Mouse (Mus musculus): Measurements from ENCODE around the gene 1700016D06Rik.

The 1700016D06Rik gene

DNA sequence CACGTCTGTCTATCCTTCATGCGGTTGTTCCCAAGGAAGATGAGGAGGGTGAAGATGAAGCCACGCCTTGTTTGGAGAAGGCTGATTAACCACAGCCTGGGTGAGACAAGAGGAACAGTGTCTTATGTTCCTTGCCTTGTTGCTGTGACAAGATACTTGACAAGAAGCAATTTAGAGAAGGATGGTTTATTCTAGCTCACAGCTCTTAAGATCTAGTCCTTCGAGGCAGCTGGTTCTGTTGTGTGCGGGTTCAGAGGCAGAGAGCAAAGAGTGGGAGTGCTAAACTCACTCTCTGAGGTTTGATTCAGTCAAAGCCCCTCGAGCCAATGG is at the start of gene 1700016D06Rik:
TSS of gene 1700016D06Rik (minus strand) at position 31 of the 330 bp plus-strand sequence.
- in situ Hi-C loops (cut with MseI, MboI), result no loop called here

DNA sequence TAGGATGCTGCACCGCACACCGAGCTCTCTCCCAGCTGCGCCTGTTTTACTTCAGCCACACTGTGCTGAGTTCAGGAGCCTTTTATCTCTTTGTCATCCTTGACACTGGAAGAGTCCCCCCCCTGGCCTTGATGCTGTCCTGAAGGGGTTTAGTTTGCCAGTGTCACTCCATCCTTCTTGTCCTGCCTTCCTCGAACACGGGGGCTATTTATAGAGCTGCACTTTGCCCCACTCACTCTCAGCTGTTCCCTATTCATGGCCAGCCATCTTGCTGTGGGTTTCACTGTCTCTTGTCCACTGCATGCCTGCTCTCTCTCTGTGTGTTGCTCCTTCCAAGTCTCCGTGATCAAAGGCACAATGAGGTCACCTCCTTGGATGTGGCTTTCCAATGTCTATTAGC is 48.6 kb upstream of the 1700016D06Rik start:
- in situ Hi-C loops (cut with MseI, MboI), result loop anchor here in 1 of 2 experiments (10.0 kb wide), 1 partner anchor 175 kb away; no protein-coding TSS in a partner anchor

DNA sequence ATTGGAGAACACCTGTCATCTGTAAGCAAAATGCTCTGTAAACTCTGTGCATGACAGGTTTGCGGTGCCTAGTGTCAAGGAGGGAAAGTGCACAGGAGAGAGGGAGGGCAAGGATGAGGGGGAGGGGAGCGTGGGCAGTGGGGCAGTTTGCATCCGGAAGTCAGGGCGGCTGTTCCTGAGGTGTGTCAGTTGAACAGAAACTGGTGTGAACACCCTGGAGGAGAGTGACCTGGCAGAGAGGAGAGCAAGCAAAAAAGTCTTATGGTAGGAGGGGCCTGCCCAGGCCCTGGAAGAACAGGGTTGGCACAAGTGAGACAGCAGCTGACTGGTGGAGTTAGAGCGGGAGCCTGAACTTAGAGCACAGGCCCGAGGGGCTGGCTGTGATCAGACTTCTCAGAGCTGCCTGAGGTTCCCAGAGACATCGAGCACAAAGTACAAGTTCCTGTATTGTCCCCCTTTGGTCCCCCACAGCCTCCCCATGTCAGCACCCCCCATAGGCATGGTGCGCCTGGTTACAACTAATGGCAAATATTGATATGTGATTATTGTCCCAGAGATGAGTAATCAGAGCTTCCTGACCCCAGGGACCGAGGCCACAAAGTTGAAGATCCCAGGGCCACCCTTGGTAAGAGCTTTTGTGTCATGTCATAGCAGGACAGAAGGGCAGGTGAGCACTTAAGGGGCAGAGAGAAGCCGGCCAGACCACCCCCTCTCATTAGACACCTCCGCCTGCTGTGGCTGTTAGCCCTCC is 46.2 kb upstream of the 1700016D06Rik start:
- in situ Hi-C loops (cut with MseI, MboI), result loop anchor here in 1 of 2 experiments (10.0 kb wide), 1 partner anchor 178 kb away; no protein-coding TSS in a partner anchor

DNA sequence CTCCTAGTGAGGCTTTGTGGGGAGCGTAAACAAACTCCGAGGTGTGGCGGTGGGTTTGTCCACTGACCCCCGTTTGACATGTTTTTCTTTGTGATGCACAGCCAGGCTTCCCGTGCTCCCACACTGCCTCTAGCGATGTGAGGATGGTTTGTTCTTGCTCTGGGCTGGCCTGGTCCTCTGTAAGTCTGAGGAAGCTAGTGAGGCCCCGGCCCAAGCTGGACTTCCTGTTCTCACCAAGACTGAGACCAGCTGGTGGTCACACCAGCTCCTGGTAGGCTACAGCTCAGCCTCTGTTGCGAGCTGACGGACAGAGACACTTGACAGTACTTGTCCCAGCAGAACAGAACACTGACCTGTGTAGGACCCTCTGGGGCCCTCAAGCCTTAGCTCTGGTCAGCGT is 42.7 kb upstream of the 1700016D06Rik start:
- in situ Hi-C loops (cut with MseI, MboI), result loop anchor here in 1 of 2 experiments (10.0 kb wide), 1 partner anchor 181 kb away; no protein-coding TSS in a partner anchor

DNA sequence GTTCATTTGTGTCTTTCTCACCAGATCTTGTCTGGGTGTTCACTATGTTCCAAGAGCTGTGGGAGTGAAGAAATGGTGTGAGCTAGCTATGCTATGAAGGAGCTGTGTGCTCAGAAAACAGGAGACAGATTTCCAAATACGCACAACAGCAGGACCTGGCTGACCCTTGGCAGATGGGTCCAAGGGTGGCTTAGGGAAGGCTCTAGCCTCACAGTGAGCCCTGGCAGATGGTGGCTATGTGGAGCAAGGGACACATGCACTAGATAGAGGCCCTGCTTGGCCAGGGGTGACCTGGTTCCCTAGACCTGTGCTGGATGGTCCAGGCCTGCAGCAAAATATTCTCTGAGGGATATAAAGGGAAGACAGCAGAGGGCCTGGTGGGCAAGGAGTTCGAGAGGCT is 40.0 kb upstream of the 1700016D06Rik start:
- in situ Hi-C loops (cut with MseI, MboI), result loop anchor here in 1 of 2 experiments (10.0 kb wide), 1 partner anchor 184 kb away; no protein-coding TSS in a partner anchor

DNA sequence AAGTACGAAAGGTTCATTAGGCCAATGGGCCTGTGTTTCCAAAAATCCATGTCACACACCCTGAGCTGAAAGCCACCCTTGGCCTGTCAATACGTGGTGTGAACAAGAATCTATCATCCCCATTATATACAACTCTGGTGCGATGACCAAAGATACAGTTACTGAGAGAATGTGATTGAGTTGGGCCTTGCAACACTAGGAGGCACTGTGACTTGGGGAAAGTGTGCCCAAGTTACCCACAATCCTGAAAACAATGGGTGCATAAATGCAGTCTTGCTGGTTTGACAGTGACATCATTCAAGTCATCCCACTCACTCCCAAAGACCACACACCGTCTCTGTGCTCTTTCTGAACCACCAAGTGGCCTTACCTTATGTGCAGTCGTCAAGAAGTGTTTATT is 38.2 kb upstream of the 1700016D06Rik start:
- in situ Hi-C loops (cut with MseI, MboI), result no loop called here

DNA sequence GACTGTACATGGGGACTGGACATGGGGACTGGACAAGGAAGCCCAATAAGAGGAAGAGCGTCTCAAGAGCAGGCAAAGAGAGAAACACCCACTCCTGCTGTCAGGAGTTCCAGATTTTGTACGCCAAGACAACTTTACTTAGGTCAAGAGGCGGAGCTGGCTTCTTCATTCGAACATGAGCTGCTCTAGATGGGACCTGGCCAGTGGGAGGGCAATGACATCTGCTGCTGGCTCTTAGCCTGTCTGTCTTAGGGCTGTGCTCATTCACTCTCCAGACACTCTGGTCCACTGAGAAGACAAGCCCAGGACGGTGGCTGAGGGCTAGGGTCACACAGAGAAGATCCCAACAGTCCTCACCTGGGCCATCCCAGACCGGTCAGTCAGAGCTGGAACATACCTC is 36.2 kb upstream of the 1700016D06Rik start:
- in situ Hi-C loops (cut with MseI, MboI), result no loop called here

DNA sequence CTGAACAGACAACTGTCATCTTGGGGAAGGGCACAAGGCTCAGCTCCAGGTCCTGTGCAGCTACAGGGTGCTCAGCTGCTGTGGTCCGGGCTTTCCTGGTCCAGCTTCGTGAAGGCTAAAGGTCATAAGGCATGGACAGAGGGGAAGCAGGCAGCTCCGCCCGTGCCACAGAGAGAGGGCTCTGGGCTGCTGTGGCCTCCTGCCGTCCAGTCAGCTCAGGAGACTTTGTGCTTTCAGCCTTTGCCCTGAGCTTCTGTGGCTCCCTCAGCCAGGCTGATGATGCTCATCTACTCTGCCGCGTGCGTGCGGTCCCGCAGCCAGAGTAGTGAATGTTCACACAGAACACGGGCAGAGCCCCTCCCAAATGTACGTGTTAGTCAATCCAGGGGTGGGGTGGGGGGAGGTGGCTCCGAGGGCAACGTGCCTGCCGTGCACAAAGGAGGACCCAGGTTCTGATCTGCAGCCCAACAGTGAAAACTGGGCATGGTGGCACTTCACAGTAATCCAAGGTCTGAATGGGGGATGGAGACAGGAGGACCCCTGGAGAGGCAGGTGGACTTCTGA is 34.9 kb upstream of the 1700016D06Rik start:
- in situ Hi-C loops (cut with MseI, MboI), result no loop called here

DNA sequence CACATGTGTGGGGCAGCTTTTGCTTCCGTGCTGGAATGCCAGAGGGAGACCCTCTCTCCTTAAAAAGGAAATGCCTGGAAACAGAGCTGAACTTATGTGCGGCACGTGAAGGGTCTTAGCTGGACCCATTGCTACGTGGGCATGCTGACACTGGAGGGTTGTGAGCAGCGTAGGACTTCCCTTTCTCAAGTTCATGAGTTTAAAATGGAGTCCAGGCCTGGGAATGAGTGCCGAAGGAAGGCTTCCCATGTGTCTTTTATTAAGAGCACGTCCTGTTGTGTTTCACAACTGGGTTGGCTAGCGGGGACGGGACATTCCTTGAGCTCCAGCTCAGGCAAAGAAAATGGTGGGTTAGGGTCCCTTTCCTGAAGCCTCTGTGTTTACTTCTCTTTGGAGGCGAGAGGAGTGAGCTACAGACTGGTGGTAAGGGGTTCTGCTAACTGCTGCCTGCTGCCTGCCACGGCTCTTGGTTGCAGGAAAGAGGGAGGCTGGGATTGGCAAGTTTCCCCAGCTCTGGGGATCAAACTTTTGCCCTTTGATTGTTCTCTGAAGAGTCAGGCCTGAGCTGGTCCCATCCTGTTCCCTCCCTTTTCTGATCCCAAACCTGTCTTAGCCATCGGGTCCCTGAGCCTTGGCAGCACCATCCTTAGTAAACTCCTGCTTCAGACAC is 29.5 kb upstream of the 1700016D06Rik start:
- in situ Hi-C loops (cut with MseI, MboI), result no loop called here

DNA sequence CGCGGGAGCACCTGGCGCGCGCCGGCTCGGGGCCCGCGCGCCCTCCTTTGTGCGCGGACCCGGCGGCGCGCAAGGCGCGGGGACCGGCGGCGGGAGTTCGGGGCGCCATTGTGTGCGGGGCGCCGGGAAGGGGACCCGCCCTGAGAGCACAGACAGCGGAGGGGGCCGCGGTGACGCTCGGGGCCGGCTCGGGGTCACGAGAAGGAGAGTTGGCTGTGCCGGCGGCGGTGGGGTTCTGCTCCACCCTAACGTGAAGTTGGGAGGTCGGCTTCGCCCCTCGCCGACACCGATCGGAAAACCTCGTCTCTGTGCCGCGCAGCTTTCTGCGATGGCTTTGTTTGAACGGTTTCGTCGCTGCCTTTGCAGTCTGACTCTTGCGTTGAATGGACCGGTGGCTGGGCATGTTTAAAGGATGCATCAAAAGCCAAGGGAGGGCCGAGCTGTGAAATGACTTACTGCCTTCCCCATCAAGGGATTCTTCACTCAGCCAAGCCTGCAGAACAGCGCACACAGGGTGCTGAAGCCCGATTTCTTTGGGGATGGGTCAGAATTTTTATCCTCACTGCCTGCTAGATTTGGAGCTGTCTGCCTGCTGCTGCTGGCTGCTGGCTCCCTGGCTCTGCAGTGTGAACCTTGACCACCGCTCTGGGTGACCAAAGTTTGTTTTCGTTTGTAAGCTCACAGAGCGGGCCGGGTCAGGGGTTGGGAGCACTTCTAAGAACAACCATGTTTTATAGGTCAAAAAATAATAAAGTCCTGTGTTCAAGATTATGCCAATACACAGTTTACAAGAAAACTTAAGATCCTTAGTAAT is 27.8 kb upstream of the 1700016D06Rik start:
- in situ Hi-C loops (cut with MseI, MboI), result no loop called here

DNA sequence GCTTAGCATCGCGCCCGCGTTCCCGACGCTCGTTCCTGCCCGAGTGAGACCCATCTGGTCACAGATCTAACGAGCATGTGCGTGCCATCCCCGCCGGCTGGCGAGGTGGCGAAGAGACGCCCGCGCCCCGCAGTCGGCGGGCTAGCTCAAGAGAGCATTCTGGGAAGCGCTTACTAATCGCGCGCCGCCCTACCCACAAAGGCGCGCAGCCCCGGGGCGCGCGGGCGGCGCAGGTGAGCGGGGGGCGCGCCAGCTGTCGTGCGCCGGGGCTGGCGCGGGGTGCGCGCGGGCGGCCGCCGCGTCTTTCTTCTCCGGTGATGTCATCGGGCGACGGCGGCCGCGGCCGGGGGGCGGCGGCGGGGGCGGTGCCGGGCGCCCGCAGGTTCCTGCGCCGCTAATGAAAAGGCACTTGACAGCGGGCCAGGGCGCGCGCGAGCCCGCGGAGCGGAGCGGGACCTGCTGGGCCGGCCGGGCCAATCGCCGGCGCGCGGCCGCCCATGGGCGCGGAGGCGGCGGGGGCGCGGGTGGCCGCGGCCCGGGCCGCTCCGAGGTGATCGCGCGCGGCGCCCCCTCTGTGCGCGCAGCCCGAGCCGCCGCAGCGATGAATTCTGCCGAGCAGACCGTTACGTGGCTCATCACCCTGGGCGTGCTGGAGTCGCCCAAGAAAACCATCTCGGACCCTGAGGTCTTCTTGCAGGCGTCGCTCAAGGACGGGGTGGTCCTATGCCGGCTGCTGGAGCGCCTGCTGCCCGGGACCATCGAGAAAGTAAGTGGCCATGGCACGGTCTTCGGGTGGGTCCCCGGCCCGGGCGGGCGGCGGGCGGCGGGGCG is 27.0 kb upstream of the 1700016D06Rik start, which contains the start of gene Arhgef7:
TSS of gene Arhgef7 (plus strand) at position 71 of the 831 bp plus-strand sequence.
- in situ Hi-C loops (cut with MseI, MboI), result no loop called here

DNA sequence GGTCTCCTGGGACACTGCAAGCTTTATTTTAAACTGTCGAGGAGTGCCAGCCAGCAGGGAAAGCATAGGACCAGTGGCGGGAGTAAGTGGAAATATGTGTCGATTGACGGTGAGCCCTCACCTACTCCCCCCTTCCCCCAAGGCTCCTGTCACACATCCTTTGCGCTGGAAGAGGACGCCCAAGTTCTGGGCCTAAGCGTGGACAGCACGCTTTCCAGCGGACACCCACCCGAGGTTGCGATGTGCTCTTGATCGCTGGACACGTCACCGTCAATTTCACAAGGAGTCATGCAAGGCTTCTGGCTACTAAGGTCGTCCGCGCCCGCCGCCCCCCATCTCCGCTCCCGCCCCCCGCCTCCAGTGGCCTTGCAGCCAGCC is 26.4 kb upstream of the 1700016D06Rik start:
- in situ Hi-C loops (cut with MseI, MboI), result no loop called here

DNA sequence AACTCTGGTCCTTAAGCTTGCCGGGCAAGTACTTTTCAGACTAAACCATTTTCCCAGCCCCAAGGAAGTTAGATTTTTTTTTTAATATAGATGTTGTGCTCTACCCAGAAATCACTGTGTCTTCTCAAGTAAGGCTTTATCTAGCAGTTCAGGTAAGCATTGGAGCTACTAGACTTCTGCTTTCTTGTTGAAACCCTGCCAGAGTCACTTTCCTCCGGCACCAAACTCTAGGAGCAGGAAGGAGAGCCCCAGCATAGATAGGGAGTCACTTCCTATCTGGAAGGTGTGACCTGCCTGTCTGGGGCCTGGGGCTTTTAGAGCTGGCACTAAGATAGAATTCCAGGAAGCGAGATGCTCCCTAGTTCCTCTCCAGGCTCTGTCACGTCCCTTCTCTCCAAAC is 16.3 kb upstream of the 1700016D06Rik start:
- in situ Hi-C loops (cut with MseI, MboI), result no loop called here

DNA sequence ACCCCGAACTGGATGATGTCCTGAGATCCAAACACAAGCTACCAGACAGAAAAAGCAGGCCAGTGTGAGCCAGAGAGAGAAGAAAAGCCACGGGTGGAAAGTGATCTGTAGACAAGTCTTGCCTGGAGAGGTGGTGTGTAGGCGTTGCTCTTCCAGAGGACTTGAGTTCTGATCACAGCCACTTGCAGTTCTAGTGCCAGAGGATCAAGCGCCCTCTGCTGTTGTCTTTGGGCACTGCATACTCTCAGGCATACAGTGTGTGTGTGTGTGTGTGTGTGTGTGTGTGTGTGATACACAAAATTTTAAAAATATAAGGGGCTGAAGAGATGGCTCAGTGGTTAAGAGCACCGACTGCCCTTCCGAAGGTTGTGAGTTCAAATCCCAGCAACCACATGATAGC is 11.4 kb upstream of the 1700016D06Rik start:
- in situ Hi-C loops (cut with MseI, MboI), result no loop called here

DNA sequence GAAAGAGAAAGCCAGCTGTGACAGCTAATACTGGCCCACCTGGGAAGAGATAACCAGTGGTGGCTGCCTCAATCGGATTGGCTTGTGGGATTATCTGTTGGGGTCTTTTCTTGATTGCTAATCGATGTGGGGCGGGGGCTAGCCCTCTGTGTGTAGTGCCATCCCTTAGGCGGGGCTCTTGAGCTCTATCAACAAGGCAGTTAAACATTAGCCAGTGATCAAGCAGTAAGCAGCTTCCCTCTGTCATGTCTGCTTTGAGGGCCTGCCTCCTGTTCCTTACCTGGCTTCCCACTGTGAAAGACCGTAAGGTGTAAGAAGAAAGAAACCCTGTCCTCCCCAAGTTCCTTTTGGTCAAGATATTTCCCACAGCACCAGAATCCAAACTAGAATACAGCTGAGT is 9.6 kb upstream of the 1700016D06Rik start:
- in situ Hi-C loops (cut with MseI, MboI), result no loop called here

DNA sequence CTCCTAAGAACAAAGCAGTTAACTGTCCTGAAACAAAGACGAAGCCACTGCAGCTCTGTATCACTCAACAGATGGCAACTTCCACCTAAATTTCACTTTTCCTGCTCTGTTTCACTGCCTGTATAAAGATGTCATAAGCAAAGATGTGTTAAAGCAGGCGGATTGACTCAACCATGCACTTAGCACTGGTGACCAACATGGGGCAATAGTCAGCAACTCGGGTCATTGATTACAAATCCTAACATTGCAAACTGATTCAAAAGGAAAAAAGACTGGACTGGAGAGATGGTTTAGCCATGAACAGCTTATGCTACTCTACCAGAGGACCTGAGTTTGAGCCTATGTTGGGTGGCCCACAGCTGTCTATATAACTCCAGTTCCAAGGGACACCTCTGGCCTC is 8.7 kb upstream of the 1700016D06Rik start:
- in situ Hi-C loops (cut with MseI, MboI), result no loop called here

DNA sequence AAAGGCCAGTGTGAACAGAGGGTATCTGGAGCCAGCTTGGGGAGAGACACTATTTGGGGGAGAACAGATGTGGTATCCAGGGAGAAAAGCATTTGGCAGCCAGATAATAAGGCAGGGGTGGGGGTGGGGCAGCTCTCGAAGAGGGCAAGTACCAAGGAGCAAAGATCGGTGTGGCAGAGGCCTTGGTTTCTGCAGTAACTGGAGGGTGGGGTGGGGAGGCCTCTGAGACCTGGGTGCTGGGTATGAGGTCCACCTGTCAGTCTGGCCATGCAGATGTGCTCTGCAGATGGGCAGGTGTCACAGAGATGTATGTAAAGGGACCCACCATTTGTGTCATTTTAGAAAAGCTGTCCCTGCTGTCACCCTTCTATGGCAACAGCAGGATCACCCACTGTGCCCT is 8.0 kb upstream of the 1700016D06Rik start:
- in situ Hi-C loops (cut with MseI, MboI), result no loop called here

DNA sequence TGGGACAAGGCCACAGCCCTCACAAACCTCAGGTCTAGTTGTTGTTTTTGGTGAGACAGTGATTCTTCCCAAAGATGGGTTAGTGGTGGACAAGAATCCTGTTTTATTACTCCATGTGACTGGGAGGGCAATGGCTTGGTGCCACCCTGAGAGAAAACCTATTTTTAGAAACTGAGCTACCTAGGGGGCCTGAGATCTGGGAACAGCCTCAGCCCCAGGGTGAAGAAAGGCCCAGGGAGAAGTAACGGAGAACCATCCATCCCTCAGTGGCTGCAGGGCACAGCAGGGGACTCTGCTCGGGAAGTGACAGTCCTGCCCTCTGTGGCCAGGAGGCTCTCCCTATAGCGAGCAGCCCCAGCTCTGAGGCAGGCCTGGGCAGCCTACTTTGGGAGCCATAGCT is 6.8 kb upstream of the 1700016D06Rik start:
- in situ Hi-C loops (cut with MseI, MboI), result no loop called here

DNA sequence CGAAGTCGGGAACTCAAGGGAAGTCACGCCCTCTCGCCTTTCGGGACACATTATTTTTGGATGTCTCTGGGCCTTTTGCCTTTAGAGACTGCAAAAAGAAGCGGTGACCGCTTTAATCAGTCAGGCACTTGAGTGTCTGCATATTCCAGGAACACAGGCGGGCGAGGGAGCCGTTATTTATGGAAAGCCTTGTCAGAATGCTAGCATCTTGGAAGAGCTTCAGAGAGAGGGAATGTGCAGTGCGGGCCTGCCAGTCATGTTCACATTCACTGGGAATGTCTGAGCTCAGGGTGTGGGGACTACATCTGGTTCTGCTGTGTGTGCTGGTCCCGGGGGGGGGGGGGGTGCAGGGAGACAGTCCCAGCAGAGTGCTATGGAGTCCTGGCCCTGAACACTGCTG is 5.0 kb upstream of the 1700016D06Rik start:
- in situ Hi-C loops (cut with MseI, MboI), result no loop called here

DNA sequence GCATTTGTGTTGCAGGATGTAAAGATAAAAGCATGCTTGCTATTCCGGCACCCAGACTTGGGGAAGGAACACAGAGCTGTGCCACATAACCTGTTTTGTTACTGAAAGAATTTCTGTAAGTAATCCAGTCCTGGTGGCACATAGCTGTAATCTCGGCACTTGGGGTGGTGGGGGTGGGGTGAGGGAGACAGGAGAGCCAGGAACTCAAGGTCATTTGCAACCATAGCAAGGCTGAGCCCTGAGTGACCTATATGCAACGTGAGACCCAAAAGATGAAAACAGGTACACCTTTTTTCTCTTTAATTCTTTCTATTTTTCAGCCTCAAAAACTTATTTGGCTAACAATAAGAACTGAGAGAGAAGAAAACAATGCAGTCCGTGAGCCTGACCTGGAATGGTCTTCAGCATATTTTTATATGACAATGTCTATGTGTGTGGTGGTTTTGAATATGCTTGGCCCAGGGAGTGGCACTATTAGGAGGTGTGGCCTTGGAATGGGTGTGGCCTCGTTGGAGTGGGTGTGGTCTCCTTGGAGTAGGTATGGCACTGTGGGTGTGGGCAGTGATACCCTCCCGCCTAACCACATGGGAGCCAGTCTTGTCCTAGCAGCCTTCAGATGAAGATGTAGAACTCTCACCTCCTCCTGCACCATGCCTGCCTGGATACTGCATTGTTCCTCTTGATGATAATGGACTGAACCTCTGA is 4.0 kb upstream of the 1700016D06Rik start:
- in situ Hi-C loops (cut with MseI, MboI), result no loop called here
